Mouse (Mus musculus) left cerebral cortex, adult 8-10 months (tissue): Measurements from ENCODE around the gene Rnf227. TPM values are rescaled to one million over a fixed set of nuclear protein-coding genes. Genes with fewer than 3 reads are reported as not detected.

Source experiments
- DNase-seq, 2 experiments: peaks; one replicate each; pipeline ENCODE4 v3.0.0; 2022; ENCODE audit warnings: low spot score in 2 of 2
- total RNA-seq, 4 experiments: library from RNA; stranded (reverse); gene quantifications; 2 replicates each; pipeline ENCODE4 v1.2.4; 2022

Gene Rnf227
- total RNA-seq, 4 experiments from 2014 or later, result 160 to 180 (median 169) TPM

GRCm38 (mm10) chr11:69331152-69331551, 9.1 kb upstream of the Rnf227 start:
- DNase-seq, result no peak

- DNase-seq, result peak; percentile 71 to 74
Observed at GRCm38 (mm10) chr11:69331929-69332405, 8.3 kb upstream of the Rnf227 start.

DNA sequence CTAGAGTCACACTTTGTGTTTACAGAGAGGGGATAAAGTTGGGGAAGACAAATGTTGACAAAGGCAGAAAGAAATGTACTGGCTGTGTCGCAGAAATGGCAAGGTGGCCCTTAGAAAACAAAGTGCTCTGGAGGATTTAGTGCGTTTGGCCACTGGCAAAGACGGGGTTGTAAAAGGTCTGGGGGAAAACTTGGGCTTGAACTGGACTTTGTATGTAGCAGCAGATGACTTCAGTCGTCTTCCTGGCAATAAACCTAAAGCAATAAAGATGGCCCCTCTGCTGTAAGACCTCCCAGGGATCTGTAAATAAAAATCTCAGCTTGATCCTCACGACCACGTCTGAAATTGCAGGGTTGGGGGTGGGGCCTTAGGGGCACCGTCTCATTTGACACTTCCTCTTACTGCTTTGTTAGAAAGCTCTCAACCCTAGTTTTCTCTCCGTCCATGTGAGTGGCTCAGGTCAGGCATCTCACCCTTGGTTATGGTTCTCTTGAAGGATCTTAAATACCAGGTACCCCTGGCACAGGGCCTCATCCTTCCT, 7.5 kb upstream of the Rnf227 start:
- DNase-seq, result no peak

DNA sequence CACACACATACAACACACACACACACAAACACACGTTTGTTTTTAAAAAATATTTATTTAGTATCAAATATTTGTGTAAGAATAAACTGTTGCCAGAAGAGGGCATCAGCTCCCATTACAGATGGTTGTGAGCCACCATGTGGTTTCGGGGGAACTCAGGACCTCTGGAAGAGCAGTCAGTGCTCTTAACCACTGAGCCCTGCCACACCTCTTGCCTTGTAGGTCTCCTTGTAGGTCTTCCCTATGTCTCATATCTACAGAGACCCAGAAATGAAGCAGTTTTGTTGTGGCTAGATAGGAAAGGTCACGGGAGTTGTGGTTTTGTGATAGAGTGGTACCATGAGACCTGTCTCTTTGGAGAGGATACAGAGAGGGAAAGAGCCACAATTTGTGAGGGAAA, 6.3 kb upstream of the Rnf227 start:
- no peak for DNase-seq

GRCm38 (mm10) chr11:69334796-69335195, 5.5 kb upstream of the Rnf227 start:
- DNase-seq, result no peak

DNA sequence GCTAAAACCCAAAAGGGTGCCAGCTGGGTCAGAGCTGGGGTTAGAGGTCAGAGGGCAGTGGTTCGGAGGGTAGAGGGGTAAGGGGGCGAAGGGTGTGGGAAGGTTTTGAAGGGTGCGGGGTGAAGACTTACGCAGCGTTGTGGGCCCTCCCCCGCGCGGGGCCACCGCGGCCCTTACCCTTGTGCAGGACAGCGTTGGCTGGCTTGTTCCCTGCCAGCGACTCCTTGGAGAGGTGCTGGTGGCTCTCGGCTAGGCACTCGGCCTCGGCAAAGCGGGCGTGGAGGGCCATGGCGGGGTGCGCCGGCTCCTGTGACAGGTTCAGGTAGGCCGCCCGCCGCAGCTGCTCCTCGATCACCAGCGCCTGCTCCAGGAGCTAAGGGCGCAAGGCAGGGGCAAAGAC, 6.2 kb downstream of the Rnf227 start:
- DNase-seq, result no peak

- no peak for DNase-seq
Observed at GRCm38 (mm10) chr11:69356544-69356943, 16.3 kb downstream of the Rnf227 start.

DNA sequence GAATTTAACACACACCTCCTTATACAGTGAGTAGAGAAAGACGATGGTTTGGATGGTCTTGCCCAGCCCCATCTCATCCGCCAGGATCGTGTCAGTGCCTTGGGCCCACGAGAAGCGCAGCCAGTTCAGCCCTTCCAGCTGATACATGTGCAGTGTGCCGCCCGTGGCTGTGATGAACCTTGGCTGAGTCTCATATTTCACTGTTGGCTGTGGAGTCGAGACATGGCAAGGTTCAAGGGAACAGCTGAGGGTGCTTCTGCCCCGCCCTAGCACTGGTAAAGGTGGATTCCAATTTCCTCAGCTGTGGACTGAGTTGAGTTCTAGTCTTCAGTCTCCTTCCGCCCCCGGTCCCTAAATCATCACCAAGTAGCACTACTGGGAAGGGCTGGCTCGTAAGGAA, 17.4 kb downstream of the Rnf227 start:
- DNase-seq, result no peak

GRCm38 (mm10) chr11:69362021-69362420, 21.8 kb downstream of the Rnf227 start:
- DNase-seq, result no peak

DNA sequence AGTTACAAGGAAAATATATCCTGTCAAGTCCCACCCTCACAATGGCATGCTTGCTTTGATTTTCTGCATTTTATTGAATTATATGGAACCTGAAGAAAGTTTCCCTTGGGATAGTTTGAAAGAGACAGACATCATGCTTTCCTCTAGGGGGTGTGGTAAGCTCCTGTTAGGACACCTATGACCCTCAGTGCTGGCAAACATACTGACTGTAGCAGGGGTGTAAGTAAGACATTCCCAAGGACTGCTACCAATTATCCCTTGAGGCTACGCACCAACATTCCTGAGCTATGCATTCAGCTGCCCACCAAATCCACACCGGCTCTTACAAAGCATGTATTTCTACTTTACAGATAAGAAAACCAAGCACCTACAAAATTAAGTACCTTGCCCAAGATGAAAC, 22.2 kb downstream of the Rnf227 start:
- DNase-seq, result no peak

- DNase-seq, result no peak
Observed at GRCm38 (mm10) chr11:69364376-69364775, 24.1 kb downstream of the Rnf227 start.

DNA sequence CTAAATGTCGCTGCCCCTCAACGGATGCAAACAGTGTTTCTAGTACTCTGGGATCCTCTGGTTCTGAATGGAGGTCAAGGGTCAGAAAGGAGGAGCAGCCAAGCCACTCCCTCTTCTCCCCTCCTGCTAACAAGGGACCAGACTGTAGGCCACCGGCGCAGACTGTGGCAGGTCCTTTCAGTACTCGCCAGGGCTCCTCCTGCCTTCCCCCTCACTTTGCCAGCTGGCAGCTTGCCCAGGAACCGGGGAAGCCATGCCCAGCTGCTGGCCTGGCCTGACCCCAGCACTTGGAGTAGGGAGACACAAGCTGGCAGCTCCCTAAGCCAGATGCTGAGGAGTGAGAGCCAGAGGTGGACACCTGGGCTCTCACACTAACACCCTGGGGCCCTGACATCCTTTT, 24.6 kb downstream of the Rnf227 start:
- DNase-seq, result peak; percentile 79 to 92

DNA sequence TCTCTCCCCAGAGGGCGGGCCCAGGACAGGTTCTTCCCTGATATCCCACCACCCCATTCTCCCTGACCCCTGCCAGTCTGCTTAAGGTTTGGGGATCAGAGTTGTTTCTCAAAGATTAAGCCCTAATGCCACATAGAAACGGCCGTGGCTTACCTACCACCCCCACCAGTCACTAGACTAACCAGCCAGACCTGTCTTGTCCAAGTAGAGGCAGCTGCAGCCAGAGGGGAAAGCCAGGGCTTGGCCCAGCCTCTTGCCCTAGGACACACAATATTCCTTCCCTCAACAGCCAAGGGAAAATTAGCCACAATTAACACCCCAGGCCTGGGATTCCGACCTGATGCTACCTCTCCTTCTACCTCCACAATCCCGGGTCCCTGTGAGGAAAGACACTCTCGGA, 25.5 kb downstream of the Rnf227 start:
- DNase-seq, result no peak

- DNase-seq, result peak; percentile 79 to 95
Observed at GRCm38 (mm10) chr11:69366157-69366854, 26.0 kb downstream of the Rnf227 start.

GRCm38 (mm10) chr11:69366855-69367615, 26.8 kb downstream of the Rnf227 start:
- DNase-seq, result no peak

- DNase-seq, result peak in 1 of 2 experiments; percentile 55
Observed at GRCm38 (mm10) chr11:69367616-69368355, 27.5 kb downstream of the Rnf227 start.

- peak in 1 of 2 experiments; percentile 53 for DNase-seq
Observed at GRCm38 (mm10) chr11:69368356-69369214, 28.3 kb downstream of the Rnf227 start.

- DNase-seq, result no peak
Observed at GRCm38 (mm10) chr11:69369215-69369989, 29.1 kb downstream of the Rnf227 start, which contains the start of gene Chd3. Gene Chd3, minus strand, starts transcription at chr11:69369406.

GRCm38 (mm10) chr11:69369990-69370816, 29.9 kb downstream of the Rnf227 start:
- no peak for DNase-seq
